Mouse (Mus musculus) left cerebral cortex, adult 2 months (tissue): ENCODE results near the gene Ncapg. TPM values are rescaled to one million over a fixed set of nuclear protein-coding genes. Genes with fewer than 3 reads are reported as not detected.

Experiments
- DNase-seq, 2 experiments: peaks; one replicate each; pipeline ENCODE4 v3.0.0; 2021 to 2022; ENCODE audit warnings: low spot score in 2 of 2, mixed read lengths in 1 of 2; ENCODE audit errors: extremely low spot score in 1 of 2
- H3K27ac ChIP-seq: fragments of 200-600 bp; 2 replicates; pipeline ENCODE4 v1.8.1; 2022
- H3K4me3 ChIP-seq: fragments of 200-600 bp; 2 replicates; pipeline ENCODE4 v1.8.1; 2022
- CTCF ChIP-seq: fragments of 200-600 bp; IDR thresholded peaks from 2 replicates; pipeline ENCODE4 v1.8.1; 2022; ENCODE audit warnings: antibody characterized with exemption, mild to moderate bottlenecking, moderate library complexity
- intact Hi-C: fragments of 180-260 bp; cut with DNase I; formaldehyde crosslinking; loops from one replicate; pipeline ENCODE4 v1.15.1; 2025
- total RNA-seq, 2 experiments: library from RNA; stranded (reverse); gene quantifications; 2 replicates each; pipeline ENCODE4 v1.2.3; 2021

Ncapg gene
- total RNA-seq, 2 experiments from 2014 or later: 0.20 to 0.56 TPM

GRCm38 (mm10) chr5:45709653-45710052, 39.9 kb downstream of the Ncapg start:
- Histone ChIP-seq H3K27ac (no peak overlapping the region), H3K4me3 (no peak overlapping the region)
- DNase-seq: no peak
- intact Hi-C loops: no loop called here
- TF ChIP-seq CTCF: no peak

- Histone ChIP-seq H3K4me3 (no peak overlapping the region), H3K27ac (no peak overlapping the region)
- intact Hi-C loops: no loop called here
Observed at GRCm38 (mm10) chr5:45718848-45719488, 49.2 kb downstream of the Ncapg start.

GRCm38 (mm10) chr5:45733751-45734150, 64.0 kb downstream of the Ncapg start:
- intact Hi-C loops: no loop called here
- no peak for DNase-seq
- H3K4me3 ChIP-seq: no peak overlapping the region
- H3K27ac ChIP-seq: no peak overlapping the region
- no peak for TF ChIP-seq CTCF

More at GRCm38 (mm10) chr5:45718848-45719488, 49.2 kb downstream of the Ncapg start:
- no peak for DNase-seq
- no peak for TF ChIP-seq CTCF

- TF ChIP-seq CTCF: no peak
- H3K27ac ChIP-seq: no peak overlapping the region
- DNase-seq: no peak
- H3K4me3 ChIP-seq: no peak overlapping the region
- intact Hi-C loops: no loop called here
Observed at GRCm38 (mm10) chr5:45737911-45738310, 68.2 kb downstream of the Ncapg start.

Other genes starting within 250 kb of the Ncapg start
- 100 to 1,000 TPM; 130 to 138 TPM for gene Qdpr, start 219.7 kb upstream of the Ncapg start, total RNA-seq
- gene Clrn2, start 216.2 kb upstream of the Ncapg start, total RNA-seq: 1 to 10 TPM in 1 of 2 experiments, under 1 TPM in 1; 0.37 to 1.1 TPM
- gene Lap3, start 176.5 kb upstream of the Ncapg start, total RNA-seq: 10 to 100 TPM; 38.6 to 47.5 TPM
- gene Med28, start 149.7 kb upstream of the Ncapg start, total RNA-seq: 100 to 1,000 TPM; 107 to 108 TPM
- 1 to 10 TPM; 8.1 TPM for gene Fam184b, start 30.3 kb upstream of the Ncapg start, total RNA-seq
- 10 to 100 TPM; 31.2 to 32.2 TPM for gene Lcorl, start 187.7 kb downstream of the Ncapg start, total RNA-seq